Mouse (Mus musculus) inflammation-experienced regulatory T-cells (primary cell): ENCODE results near the gene Shc3. TPM values are rescaled to one million over a fixed set of nuclear protein-coding genes. Genes with fewer than 3 reads are reported as not detected.

Experiments
- polyA plus RNA-seq, 2 experiments: library from polyadenylated mRNA; unstranded; fragments of 100-300 nt; shearing (Covaris generic); gene quantifications; one replicate each; pipeline ENCODE4 v1.2.1; 2017

The Shc3 gene
- polyA plus RNA-seq = 1 to 10 TPM in 1 of 2 experiments, under 1 TPM in 1; 0.49 to 2.0 TPM

DNA sequence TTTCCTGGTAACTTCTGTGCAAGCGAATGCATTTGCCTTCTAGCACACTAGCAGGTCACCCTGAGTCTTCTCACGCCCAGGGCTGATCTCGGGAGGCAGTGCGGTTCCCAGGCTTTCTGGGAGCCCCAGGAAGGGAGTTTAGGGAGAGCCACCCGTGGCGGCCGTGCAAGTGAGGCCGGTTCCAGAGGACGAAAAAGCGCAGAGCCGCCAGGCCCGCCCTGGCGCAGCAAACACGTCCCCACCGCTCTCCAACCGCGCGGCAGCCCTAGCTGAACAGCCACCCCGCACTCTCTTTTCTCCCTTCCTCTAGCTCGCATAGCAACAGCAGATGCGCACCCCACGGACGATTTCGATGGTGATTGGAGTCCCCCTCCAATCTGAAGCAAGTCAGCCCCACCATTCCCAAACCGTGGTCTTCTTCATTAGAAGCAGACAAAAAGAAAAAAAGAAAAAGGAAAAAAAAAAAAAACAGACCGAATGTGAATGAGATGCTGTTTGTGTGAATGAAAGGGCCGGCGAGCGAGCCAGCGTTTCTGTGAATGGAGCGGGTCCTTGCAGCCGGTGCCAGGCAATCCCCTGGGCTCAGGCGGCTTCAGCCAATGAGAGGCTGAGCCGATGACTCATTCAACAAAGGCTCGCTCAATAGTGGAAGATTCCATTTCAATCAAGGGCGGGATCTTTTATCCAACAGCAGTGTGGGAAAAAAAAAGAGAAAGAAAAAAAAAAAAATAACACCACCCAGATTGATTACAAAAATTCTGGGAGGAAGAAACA lies at the start of gene Shc3:
Gene Shc3, minus strand, starts transcription at position 509 of the 774 bp plus-strand sequence.

DNA sequence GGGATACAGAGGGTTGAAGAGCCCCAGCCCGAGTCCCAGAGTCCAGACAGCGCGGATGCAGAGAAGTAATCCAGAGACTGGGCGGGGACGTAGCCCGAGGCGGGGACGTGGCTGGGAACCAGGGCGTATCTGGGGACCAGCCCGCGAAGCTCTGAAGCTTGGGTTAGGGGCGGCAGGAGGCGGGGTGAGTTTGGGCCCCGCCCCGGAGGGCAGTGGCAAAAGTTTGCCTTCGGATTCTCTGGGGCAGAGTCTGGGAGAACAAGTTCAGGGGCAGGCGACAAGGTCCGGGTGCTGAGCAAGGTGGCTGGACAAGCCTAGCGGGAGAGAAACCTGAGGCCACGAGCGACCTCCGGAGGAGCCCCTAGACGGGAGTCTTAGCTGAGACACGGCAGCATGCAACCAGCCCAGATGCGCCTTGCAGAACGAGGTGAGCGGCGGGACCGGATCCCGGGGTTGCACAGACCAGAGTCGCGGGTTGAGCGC lies 160.7 kb downstream of the Shc3 start, which contains the start of gene S1pr3:
Gene S1pr3, plus strand, starts transcription at position 121 of the 483 bp plus-strand sequence.

Other genes starting within 250 kb of the Shc3 start
- under 1 TPM in 1 of 2 experiments, not detected in 1; 0.83 TPM for gene S1pr3, start 160.8 kb downstream of the Shc3 start, polyA plus RNA-seq
- gene Cks2, start 75.8 kb upstream of the Shc3 start, polyA plus RNA-seq = 10 to 100 TPM; 19.5 to 31.8 TPM
- 10 to 100 TPM; 31.2 to 34.0 TPM for gene Secisbp2, start 82.3 kb upstream of the Shc3 start, polyA plus RNA-seq
- 100 to 1,000 TPM; 200 to 213 TPM for gene Sema4d, start 224.3 kb upstream of the Shc3 start, polyA plus RNA-seq